Mouse (Mus musculus) ES-Bruce4 (cell line): ENCODE data around the gene Prss43.

Experiments used
- CTCF ChIP-seq: IDR thresholded peaks from one replicate; pipeline ENCODE4 v1.8.1; 2011; ENCODE audit warnings: low read depth, low read length
- POLR2A ChIP-seq: IDR thresholded peaks from one replicate; pipeline ENCODE4 v1.8.1; 2011; ENCODE audit warnings: low read length; ENCODE audit not compliant: insufficient read depth

GRCm38 (mm10) chr9:110856920-110857319, 30.4 kb downstream of the Prss43 start:
- TF ChIP-seq POLR2A (no peak), CTCF (no peak)
